Comparison of ENCODE assay signal across 19 mouse cellular contexts in genomic region chr13:108552995-108553394, GRCm38 (mm10).
"Had no signal": no experiment of that assay in that cellular context is flagged by ENCODE, and none has a peak within 500 bp of the region (broad histone marks: within the 10 kb centered on the region; RNA-seq: fewer than 3 reads in every experiment).

No protein-coding gene starts in this region.

- H3K4me3 ChIP-seq: limb, embryonic 10.5 days; limb, embryonic 13.5 days; liver, embryonic 12.5 days; liver, embryonic 15.5 days; lung, embryonic 15.5 days; megakaryocyte, embryonic 14.5 days; midbrain, embryonic 10.5 days; midbrain, embryonic 13.5 days had no signal

- H3K4me2 ChIP-seq: limb, embryonic 13.5 days; liver, embryonic 12.5 days; liver, embryonic 15.5 days; lung, embryonic 15.5 days; midbrain, embryonic 13.5 days had no signal

- H3K4me1 ChIP-seq: limb, embryonic 13.5 days; liver, embryonic 12.5 days; liver, embryonic 15.5 days; lung, embryonic 15.5 days; midbrain, embryonic 10.5 days; midbrain, embryonic 13.5 days had no signal

- H3K27me3 ChIP-seq: limb, embryonic 13.5 days; liver, embryonic 12.5 days; liver, embryonic 15.5 days; lung, embryonic 15.5 days; megakaryocyte, embryonic 14.5 days; midbrain, embryonic 13.5 days had no signal

- H3K36me3 ChIP-seq: limb, embryonic 10.5 days; limb, embryonic 13.5 days; liver, embryonic 12.5 days; liver, embryonic 15.5 days; lung, embryonic 15.5 days; midbrain, embryonic 10.5 days; midbrain, embryonic 13.5 days had no signal

- ATAC-seq: liver, embryonic 12.5 days; midbrain, embryonic 13.5 days; midbrain, embryonic 16.5 days had no signal

- H3K9ac ChIP-seq: limb, embryonic 13.5 days; liver, embryonic 12.5 days; liver, embryonic 15.5 days; lung, embryonic 15.5 days; midbrain, embryonic 13.5 days had no signal

- H3K27ac ChIP-seq: limb, embryonic 10.5 days; limb, embryonic 13.5 days; liver, embryonic 12.5 days; liver, embryonic 15.5 days; lung, embryonic 15.5 days; midbrain, embryonic 10.5 days; midbrain, embryonic 13.5 days had no signal

- DNase-seq: kidney, adult 18-20 months; kidney, adult 9 months; kidney, postnatal 14 days; kidney, postnatal 4 days; liver; lung, postnatal 4 days; right cerebral cortex, adult 18-20 months; right cerebral cortex, postnatal 14 days; right cerebral cortex, postnatal 4 days; thymus, postnatal 36 days had no signal

- H3K9me3 ChIP-seq: limb, embryonic 10.5 days; limb, embryonic 13.5 days; liver, embryonic 12.5 days; liver, embryonic 15.5 days; lung, embryonic 15.5 days; megakaryocyte, embryonic 14.5 days; midbrain, embryonic 10.5 days; midbrain, embryonic 13.5 days had no signal
